Mouse (Mus musculus) hindbrain, embryonic 14.5 days (tissue): Measurements from ENCODE around the gene Kdm2b. TPM values are rescaled to one million over a fixed set of nuclear protein-coding genes. Genes with fewer than 3 reads are reported as not detected.

Experiments used
- ATAC-seq: fragments of 200-750 bp; cut with Nextera tagmentation; 2 replicates; pipeline ENCODE4 v1.8.0; 2017; ENCODE audit warnings: moderate number of reproducible peaks, mild to moderate bottlenecking, moderate TSS enrichment, moderate library complexity; ENCODE audit not compliant: low FRiP score
- DNase-seq: peaks from one replicate; pipeline ENCODE4 v3.0.0-alpha.2; 2015; ENCODE audit warnings: low spot score
- H3K27ac ChIP-seq: fragments of 300-500 bp; sonication (generic); 2 replicates; pipeline ENCODE4 v1.5.1; 2014; ENCODE audit warnings: mild to moderate bottlenecking, moderate library complexity
- H3K27me3 ChIP-seq: fragments of 300-500 bp; sonication (generic); 2 replicates; pipeline ENCODE4 v1.6.1; 2014; ENCODE audit warnings: mild to moderate bottlenecking, low read length, mixed read lengths; ENCODE audit not compliant: control insufficient read depth, insufficient read depth
- H3K36me3 ChIP-seq: fragments of 300-500 bp; sonication (generic); replicated peaks from 2 replicates; pipeline ENCODE4 v1.6.1; 2014; ENCODE audit not compliant: control insufficient read depth, insufficient read depth
- H3K4me1 ChIP-seq: fragments of 300-500 bp; sonication (generic); replicated peaks from 2 replicates; pipeline ENCODE4 v1.6.1; 2014; ENCODE audit warnings: antibody characterized with exemption, low read length, mixed read lengths; ENCODE audit not compliant: control insufficient read depth, insufficient read depth
- H3K4me2 ChIP-seq: fragments of 300-500 bp; sonication (generic); replicated peaks from 2 replicates; pipeline ENCODE4 v1.6.1; 2014; ENCODE audit warnings: mild to moderate bottlenecking, moderate library complexity
- H3K4me3 ChIP-seq: fragments of 300-500 bp; sonication (generic); replicated peaks from 2 replicates; pipeline ENCODE4 v1.5.1; 2014; ENCODE audit warnings: mild to moderate bottlenecking, low read length
- H3K9ac ChIP-seq: fragments of 300-500 bp; sonication (generic); 2 replicates; pipeline ENCODE4 v1.6.1; 2014
- H3K9me3 ChIP-seq: fragments of 300-500 bp; sonication (generic); 2 replicates; pipeline ENCODE4 v1.6.1; 2016; ENCODE audit warnings: low read length; ENCODE audit not compliant: control insufficient read depth
- WGBS: fragments of 180-500 bp; shearing (Covaris S2); extraction: QIAGEN DNeasy Blood & Tissue Kit; methylation state at CpG from one replicate; pipeline ENCODE4 v1.1.7; 2014; 5-methylcytosine and 5-hydroxymethylcytosine counted together
- polyA plus RNA-seq: library from polyadenylated mRNA; unstranded; fragments of >200 nt; fragmentation: Nextera tagmentation; extraction: Ambion mirVana; gene quantifications from 2 replicates; pipeline ENCODE4 v1.2.1, GENCODE M21; 2014

Kdm2b gene
- polyA plus RNA-seq, 1 experiment from 2014 or later = 87.1 TPM

DNA sequence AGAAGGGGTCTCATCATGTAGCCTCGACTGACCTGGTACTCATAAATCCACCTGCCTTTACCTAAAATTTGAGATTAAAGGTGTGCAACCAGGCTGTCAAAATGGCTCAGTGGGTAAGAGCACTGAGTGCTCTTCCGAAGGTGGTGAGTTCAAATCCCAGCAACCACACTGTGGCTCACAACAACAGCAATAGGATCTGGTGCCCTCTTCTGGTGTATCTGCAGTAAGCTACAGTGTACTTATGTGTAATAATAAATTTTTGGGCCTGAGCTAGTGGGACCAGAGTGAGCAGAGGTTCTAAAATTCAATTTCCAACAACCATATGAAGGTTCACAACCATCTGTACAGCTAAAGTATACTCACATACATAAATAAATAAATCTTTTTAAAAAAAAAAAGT lies 81.6 kb downstream of the Kdm2b start:
- H3K9ac ChIP-seq = no peak overlapping the region
- no peaks in the 10 kb centered on the region for H3K4me1 ChIP-seq
- DNase-seq = no peak
- no peak overlapping the region for H3K4me3 ChIP-seq
- H3K9me3 ChIP-seq = no peaks in the 10 kb centered on the region
- no peak overlapping the region for H3K27ac ChIP-seq
- ATAC-seq = no peak
- H3K36me3 ChIP-seq = no peaks in the 10 kb centered on the region
- H3K4me2 ChIP-seq = no peak overlapping the region
- H3K27me3 ChIP-seq = no peaks in the 10 kb centered on the region
- WGBS = 94% methylated on average over 2 of the region's 2 CpGs

DNA sequence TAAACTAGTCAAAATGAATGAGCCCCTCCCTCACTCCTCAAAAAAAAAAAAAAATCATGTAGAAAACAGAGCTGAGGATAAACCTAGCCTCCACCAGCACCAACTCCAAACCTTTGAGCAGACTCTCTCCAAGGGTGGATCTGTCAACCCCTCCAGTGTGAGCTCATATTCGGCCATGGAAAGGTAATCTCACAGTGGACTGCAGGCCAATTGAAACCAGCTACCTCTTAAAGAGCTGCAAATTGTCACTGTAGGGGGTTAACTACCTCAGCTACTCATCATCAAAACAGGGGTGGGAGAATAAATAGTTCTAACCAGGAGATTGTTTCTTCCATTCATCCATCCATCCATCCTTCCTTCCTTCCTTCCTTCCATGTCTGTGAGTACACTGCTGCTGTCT lies 82.4 kb downstream of the Kdm2b start:
- Histone ChIP-seq H3K4me1 (no peaks in the 10 kb centered on the region), H3K36me3 (no peaks in the 10 kb centered on the region), H3K27me3 (no peaks in the 10 kb centered on the region), H3K4me3 (no peak overlapping the region), H3K4me2 (no peak overlapping the region), H3K9me3 (no peaks in the 10 kb centered on the region), H3K9ac (no peak overlapping the region), H3K27ac (no peak overlapping the region)
- DNase-seq = no peak
- no peak for ATAC-seq
- WGBS = 95% methylated on average over 1 of the region's 1 CpGs

DNA sequence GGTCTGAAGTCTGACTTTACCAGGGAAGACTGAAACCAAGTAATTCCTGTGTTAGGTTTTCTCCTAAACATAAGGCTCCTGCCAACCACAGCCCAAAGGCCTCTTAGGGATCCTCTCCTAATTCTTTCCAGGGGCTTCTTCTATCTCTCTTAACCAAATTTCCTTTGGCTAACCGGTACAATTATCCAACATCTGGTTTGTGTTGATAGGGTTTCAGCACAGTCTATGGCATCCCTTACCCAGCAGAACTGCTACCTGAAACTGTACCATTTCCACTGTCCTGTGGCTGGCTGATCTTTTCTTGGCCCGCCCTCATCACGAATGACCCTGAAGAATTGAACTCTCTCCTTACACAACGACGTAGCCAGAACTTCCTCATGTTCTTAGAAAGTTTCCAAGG lies 86.5 kb downstream of the Kdm2b start:
- no peak overlapping the region for H3K9ac ChIP-seq
- 86% methylated on average over 5 of the region's 5 CpGs for WGBS
- no peak overlapping the region for H3K4me3 ChIP-seq
- peaks cover 10% of the 10 kb centered on the region for H3K4me1 ChIP-seq
- no peaks in the 10 kb centered on the region for H3K36me3 ChIP-seq
- no peak overlapping the region for H3K27ac ChIP-seq
- DNase-seq = no peak
- ATAC-seq = no peak
- no peaks in the 10 kb centered on the region for H3K27me3 ChIP-seq
- H3K9me3 ChIP-seq = no peaks in the 10 kb centered on the region
- no peak overlapping the region for H3K4me2 ChIP-seq

DNA sequence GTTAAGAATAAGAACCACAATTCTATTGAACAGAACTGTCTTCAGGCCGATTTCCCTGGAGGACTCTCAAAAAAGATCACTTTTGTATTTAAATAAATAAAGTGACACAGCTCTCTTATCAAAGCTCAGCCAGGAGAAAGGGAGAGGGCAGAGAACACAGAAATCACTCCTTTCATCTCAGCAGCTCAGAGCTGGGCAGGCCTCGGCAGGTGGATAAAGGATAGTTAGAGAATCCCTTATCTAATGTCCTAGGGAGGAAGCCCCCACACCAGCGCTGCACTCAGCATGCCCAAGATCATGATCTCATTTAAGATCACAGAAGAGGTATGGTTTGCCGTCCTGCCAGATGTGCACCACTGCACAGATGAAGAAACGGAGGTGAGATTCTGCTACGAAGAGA lies 87.4 kb downstream of the Kdm2b start:
- H3K27me3 ChIP-seq = no peaks in the 10 kb centered on the region
- H3K9me3 ChIP-seq = no peaks in the 10 kb centered on the region
- no peaks in the 10 kb centered on the region for H3K36me3 ChIP-seq
- no peak for DNase-seq
- no peak overlapping the region for H3K9ac ChIP-seq
- H3K4me1 ChIP-seq = peaks cover 19% of the 10 kb centered on the region
- H3K4me3 ChIP-seq = no peak overlapping the region
- 83% methylated on average over 6 of the region's 6 CpGs for WGBS
- H3K27ac ChIP-seq = no peak overlapping the region
- no peak overlapping the region for H3K4me2 ChIP-seq
- ATAC-seq = no peak

DNA sequence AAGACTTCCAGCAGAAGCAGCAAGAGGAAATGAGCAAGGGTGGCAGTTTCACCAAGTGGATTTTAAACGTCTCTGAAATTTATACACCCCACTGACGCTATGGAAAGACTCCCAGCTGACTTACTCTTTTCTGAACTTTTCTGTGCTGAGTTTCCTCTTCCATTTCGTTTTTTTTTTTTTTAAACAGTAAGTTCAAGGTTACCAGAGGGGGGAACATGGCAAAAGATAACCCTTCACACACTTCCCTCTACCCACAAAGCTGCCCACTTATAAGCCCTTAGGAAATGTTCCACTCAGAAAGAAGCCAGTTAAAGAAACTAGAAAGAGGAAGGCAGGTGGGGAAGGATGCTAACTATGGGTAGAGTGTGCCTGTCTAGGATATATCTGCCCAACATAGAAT lies 88.0 kb downstream of the Kdm2b start:
- Histone ChIP-seq H3K4me1 (peaks cover 21% of the 10 kb centered on the region), H3K36me3 (no peaks in the 10 kb centered on the region), H3K4me3 (no peak overlapping the region), H3K4me2 (no peak overlapping the region), H3K27ac (no peak overlapping the region; the same call in 1 of the 2 replicates), H3K9me3 (no peaks in the 10 kb centered on the region), H3K9ac (no peak overlapping the region), H3K27me3 (no peaks in the 10 kb centered on the region)
- ATAC-seq = no peak
- WGBS = 73% methylated on average over 3 of the region's 3 CpGs
- DNase-seq = no peak

DNA sequence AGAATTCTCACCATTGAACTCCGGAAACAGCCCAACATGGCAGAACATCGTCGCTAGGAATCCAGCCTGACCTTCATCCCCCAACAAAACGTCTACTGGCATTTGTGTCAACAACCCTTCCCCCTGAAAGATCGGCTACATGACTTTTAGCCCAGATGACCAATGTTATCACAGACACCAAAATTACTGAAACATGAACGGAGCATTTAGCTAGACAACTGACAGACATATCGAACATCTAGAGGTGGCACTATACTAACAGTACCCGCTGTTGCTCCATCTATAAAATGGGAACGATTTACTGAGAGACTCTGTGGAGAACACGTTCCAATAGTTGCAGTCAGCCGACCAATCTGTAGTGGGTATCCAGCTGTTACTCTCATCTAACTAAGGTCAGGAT lies 88.4 kb downstream of the Kdm2b start:
- H3K27ac ChIP-seq = peak overlapping the region; percentile 97
- 55% methylated on average over 11 of the region's 11 CpGs for WGBS
- H3K4me2 ChIP-seq = peak overlapping the region; percentile 88
- H3K27me3 ChIP-seq = no peaks in the 10 kb centered on the region
- H3K36me3 ChIP-seq = no peaks in the 10 kb centered on the region
- H3K9me3 ChIP-seq = no peaks in the 10 kb centered on the region
- ATAC-seq (no peak), DNase-seq (no peak)
- peak overlapping the region; percentile 94 for H3K9ac ChIP-seq
- H3K4me1 ChIP-seq = peaks cover 21% of the 10 kb centered on the region
- peak overlapping the region; percentile 86 for H3K4me3 ChIP-seq

DNA sequence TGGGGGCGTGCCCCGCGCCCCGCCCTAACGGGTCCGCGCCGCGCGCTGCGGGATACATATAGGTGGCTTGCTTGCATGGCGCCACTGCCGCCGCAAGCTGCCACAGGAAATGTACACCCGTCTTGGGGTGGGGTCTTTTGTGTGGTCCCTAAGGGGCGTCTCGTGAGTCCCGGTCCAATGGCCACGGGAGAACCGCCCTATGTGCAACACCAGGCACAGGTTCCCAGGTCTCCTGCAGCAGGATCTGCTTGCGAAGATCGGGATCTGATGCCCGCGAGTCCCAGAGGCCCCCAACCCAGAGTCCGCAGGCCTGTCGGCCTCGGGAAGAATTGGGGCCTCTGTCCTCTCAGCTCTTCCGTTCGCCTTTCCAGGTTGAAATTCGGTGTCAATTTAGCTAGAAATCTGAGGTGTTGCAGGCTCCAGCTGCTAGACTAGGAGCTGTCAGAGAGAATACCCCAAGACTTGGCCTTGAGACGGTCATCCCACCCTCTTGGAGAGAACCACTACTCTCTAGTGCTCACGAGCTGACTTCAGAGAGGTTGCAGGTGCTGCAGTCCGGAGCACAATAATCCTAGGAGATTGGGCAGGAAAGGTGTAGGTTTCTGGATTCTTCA lies 89.0 kb downstream of the Kdm2b start:
- WGBS = 2% methylated on average over 33 of the region's 33 CpGs
- no peaks in the 10 kb centered on the region for H3K27me3 ChIP-seq
- peak overlapping the region; percentile 86 for H3K4me3 ChIP-seq
- peak overlapping the region; percentile 94 for H3K9ac ChIP-seq
- ATAC-seq = no peak
- no peaks in the 10 kb centered on the region for H3K36me3 ChIP-seq
- H3K27ac ChIP-seq = peak overlapping the region; percentile 97
- peak overlapping the region; percentile 88 for H3K4me2 ChIP-seq
- H3K9me3 ChIP-seq = no peaks in the 10 kb centered on the region
- H3K4me1 ChIP-seq = peaks cover 21% of the 10 kb centered on the region
- DNase-seq = peak; percentile 53

DNA sequence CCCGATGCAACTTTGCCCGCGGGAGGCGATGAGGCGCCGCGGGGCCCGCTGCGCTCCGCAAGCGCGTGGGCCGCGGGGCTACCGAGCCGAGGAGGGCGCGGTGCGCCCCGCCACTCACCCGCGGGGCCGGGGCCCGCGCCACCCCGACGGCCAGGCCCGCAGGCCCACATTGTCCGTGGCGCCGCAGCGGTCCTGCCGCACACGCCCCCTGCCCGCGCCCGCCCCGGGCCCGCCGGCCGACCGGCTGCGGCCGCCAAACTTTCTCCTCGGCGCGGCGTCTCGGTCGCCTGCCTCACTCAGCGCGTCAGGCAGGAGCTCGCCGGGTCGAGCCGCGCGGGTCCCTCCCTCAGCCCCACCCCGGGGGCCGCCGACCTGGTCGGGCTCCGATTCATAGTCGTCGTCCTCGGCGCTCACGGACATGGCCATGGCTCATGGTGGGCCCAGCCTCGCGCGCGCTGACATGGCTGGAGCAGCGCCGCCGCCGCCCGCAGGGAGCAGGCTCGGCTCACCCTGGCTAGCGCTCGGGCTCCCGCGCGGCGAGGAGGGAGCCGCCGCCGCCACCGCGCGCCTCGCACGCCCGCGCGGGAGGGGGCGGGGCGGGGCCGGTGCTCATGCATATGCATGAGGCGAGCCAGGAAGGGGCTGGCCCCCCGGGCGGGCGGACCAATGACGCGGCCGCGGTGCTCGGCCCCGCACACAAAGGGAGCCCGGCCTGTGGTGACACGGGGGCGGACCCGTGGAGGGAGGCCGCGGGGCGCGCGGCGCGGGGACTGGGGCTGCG lies 89.7 kb downstream of the Kdm2b start:
- ATAC-seq (peak; percentile 96), DNase-seq (peak; percentile 93)
- H3K27me3 ChIP-seq = no peaks in the 10 kb centered on the region
- H3K27ac ChIP-seq = peak overlapping the region; percentile 97
- H3K4me2 ChIP-seq = peak overlapping the region; percentile 88
- H3K36me3 ChIP-seq = no peaks in the 10 kb centered on the region
- peak overlapping the region; percentile 86 for H3K4me3 ChIP-seq
- peak overlapping the region; percentile 94 for H3K9ac ChIP-seq
- under 1% methylated on average over 93 of the region's 120 CpGs for WGBS
- no peaks in the 10 kb centered on the region for H3K9me3 ChIP-seq
- peaks cover 21% of the 10 kb centered on the region for H3K4me1 ChIP-seq

DNA sequence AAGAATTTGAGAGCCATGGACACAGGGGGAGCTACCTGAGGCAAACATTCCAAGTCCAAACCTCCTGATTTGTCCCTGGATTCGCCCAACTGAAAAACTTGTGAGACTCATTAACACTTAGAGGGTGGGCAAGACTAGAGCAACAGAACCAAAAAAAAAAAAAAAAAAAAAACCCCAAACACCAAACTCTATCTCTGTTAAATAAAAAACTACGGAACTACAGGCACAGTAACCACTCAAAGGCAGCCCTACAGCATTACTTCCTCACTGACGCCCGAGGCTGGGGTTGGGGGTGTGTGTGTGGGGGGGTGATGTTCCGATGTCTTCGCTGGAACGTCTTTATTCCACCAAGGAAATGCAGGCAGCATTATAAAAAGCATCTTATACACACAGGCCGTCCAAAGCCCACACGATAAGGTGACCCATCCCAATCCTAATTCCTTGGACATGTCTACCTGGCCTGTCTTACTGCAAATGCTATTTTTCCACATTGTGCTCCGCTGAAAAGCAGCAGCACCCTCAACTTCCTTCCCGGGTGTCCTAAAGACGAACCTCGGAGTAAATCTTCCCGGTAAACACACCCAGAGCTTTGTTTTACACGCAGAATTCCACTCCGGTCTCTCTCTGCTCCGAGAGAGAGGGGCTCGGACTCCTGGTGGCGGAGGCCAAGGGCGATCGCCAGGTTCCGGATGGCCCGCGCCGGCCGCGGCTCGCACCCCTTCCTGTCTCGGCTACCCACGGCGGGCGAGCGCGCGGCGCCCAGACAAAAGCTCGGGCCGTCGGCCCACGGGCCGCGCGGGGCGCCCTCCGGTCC lies 90.5 kb downstream of the Kdm2b start:
- H3K36me3 ChIP-seq = no peaks in the 10 kb centered on the region
- WGBS = 4% methylated on average over 42 of the region's 45 CpGs
- peak overlapping the region; percentile 86 for H3K4me3 ChIP-seq
- ATAC-seq (no peak), DNase-seq (peak; percentile 29)
- H3K9me3 ChIP-seq = no peaks in the 10 kb centered on the region
- peak overlapping the region; percentile 88 for H3K4me2 ChIP-seq
- H3K27ac ChIP-seq = peak overlapping the region; percentile 97
- peaks cover 21% of the 10 kb centered on the region for H3K4me1 ChIP-seq
- H3K27me3 ChIP-seq = no peaks in the 10 kb centered on the region
- peak overlapping the region; percentile 94 for H3K9ac ChIP-seq
